Mouse (Mus musculus) megakaryocyte, embryonic 14.5 days (primary cell): ENCODE measurements around the gene Khdrbs2.

ENCODE experiments used
- FLI1 ChIP-seq: IDR thresholded peaks from 2 replicates; pipeline ENCODE4 v1.6.1; 2012; ENCODE audit warnings: low read length, inconsistent platforms, mixed read lengths
- GATA1 ChIP-seq: IDR thresholded peaks from 3 replicates; pipeline ENCODE4 v1.6.1; 2012; ENCODE audit warnings: mixed read lengths, low read length, inconsistent platforms, borderline replicate concordance

- no peak for TF ChIP-seq FLI1
- TF ChIP-seq GATA1, result no peak
Observed at GRCm38 (mm10) chr1:32632415-32633354, 460.2 kb downstream of the Khdrbs2 start.
